Mouse (Mus musculus): Measurements from ENCODE around the gene Tspan5. TPM values are rescaled to one million over a fixed set of nuclear protein-coding genes. Genes with fewer than 3 reads are reported as not detected.

Tspan5 gene
- polyA plus RNA-seq, 1 experiment = 3.4 TPM

GRCm38 (mm10) chr3:138783859-138784640 lies 42.1 kb downstream of the Tspan5 start:
- Histone ChIP-seq H3K9me3 (peaks cover 22% of the 10 kb centered on the region), H3K4me3 (replicated peaks) (no peak overlapping the region), H3K36me3 (replicated peaks; ENCODE audit: low read length) (no peaks in the 10 kb centered on the region), H3K4me1 (no peaks in the 10 kb centered on the region), H3K27me3 (replicated peaks) (no peaks in the 10 kb centered on the region)
- TF ChIP-seq GATA1 (IDR thresholded peaks at IDR 0.05; ENCODE audit: borderline replicate concordance, low read length) = no peak
- TF ChIP-seq FLI1 (IDR thresholded peaks at IDR 0.05; ENCODE audit: low read length) = no peak

- TF ChIP-seq GATA1 (IDR thresholded peaks at IDR 0.05; ENCODE audit: borderline replicate concordance, low read length) (no peak), FLI1 (IDR thresholded peaks at IDR 0.05; ENCODE audit: low read length) (no peak)
- Histone ChIP-seq H3K27me3 (replicated peaks) (no peaks in the 10 kb centered on the region), H3K4me1 (no peaks in the 10 kb centered on the region), H3K4me3 (replicated peaks) (no peak overlapping the region), H3K36me3 (replicated peaks; ENCODE audit: low read length) (no peaks in the 10 kb centered on the region), H3K9me3 (peaks cover 23% of the 10 kb centered on the region)
Measured at GRCm38 (mm10) chr3:138784641-138785025, 42.6 kb downstream of the Tspan5 start.

- Histone ChIP-seq H3K27me3 (replicated peaks) (no peaks in the 10 kb centered on the region), H3K9me3 (peaks cover 25% of the 10 kb centered on the region), H3K4me3 (replicated peaks) (peak overlapping the region; percentile 18), H3K36me3 (replicated peaks; ENCODE audit: low read length) (no peaks in the 10 kb centered on the region), H3K4me1 (no peaks in the 10 kb centered on the region)
- TF ChIP-seq FLI1 (IDR thresholded peaks at IDR 0.05; ENCODE audit: low read length) (no peak), GATA1 (IDR thresholded peaks at IDR 0.05; ENCODE audit: borderline replicate concordance, low read length) (no peak)
Measured at GRCm38 (mm10) chr3:138787758-138788488, 45.9 kb downstream of the Tspan5 start.

GRCm38 (mm10) chr3:138788489-138788850 lies 46.5 kb downstream of the Tspan5 start:
- H3K4me1 ChIP-seq = no peaks in the 10 kb centered on the region
- no peaks in the 10 kb centered on the region for H3K36me3 ChIP-seq (replicated peaks; ENCODE audit: low read length)

GRCm38 (mm10) chr3:138789275-138789674 lies 47.3 kb downstream of the Tspan5 start:
- H3K9me3 ChIP-seq = peaks cover 22% of the 10 kb centered on the region
- TF ChIP-seq FLI1 (IDR thresholded peaks at IDR 0.05; ENCODE audit: low read length) = no peak
- TF ChIP-seq GATA1 (IDR thresholded peaks at IDR 0.05; ENCODE audit: borderline replicate concordance, low read length) = no peak
- H3K36me3 ChIP-seq (replicated peaks; ENCODE audit: low read length) = no peaks in the 10 kb centered on the region
- no peak overlapping the region for H3K4me3 ChIP-seq (replicated peaks)
- no peaks in the 10 kb centered on the region for H3K4me1 ChIP-seq
- H3K27me3 ChIP-seq (replicated peaks) = no peaks in the 10 kb centered on the region

More at GRCm38 (mm10) chr3:138788489-138788850, 46.5 kb downstream of the Tspan5 start:
- no peak for TF ChIP-seq GATA1 (IDR thresholded peaks at IDR 0.05; ENCODE audit: borderline replicate concordance, low read length)
- H3K27me3 ChIP-seq (replicated peaks) = no peaks in the 10 kb centered on the region
- H3K9me3 ChIP-seq = peaks cover 25% of the 10 kb centered on the region
- no peak overlapping the region for H3K4me3 ChIP-seq (replicated peaks)

GRCm38 (mm10) chr3:138794533-138794932 lies 52.5 kb downstream of the Tspan5 start:
- H3K9me3 ChIP-seq = peaks cover 7% of the 10 kb centered on the region
- H3K36me3 ChIP-seq (replicated peaks; ENCODE audit: low read length) = no peaks in the 10 kb centered on the region
- TF ChIP-seq GATA1 (IDR thresholded peaks at IDR 0.05; ENCODE audit: borderline replicate concordance, low read length) (no peak), FLI1 (IDR thresholded peaks at IDR 0.05; ENCODE audit: low read length) (no peak)
- H3K27me3 ChIP-seq (replicated peaks) = peaks cover 2% of the 10 kb centered on the region
- H3K4me3 ChIP-seq (replicated peaks) = no peak overlapping the region
- H3K4me1 ChIP-seq = no peaks in the 10 kb centered on the region

GRCm38 (mm10) chr3:138795951-138796350 lies 54.0 kb downstream of the Tspan5 start:
- no peaks in the 10 kb centered on the region for H3K36me3 ChIP-seq (replicated peaks; ENCODE audit: low read length)
- peaks cover 11% of the 10 kb centered on the region for H3K9me3 ChIP-seq
- H3K4me3 ChIP-seq (replicated peaks) = no peak overlapping the region
- TF ChIP-seq FLI1 (IDR thresholded peaks at IDR 0.05; ENCODE audit: low read length) (no peak), GATA1 (IDR thresholded peaks at IDR 0.05; ENCODE audit: borderline replicate concordance, low read length) (no peak)
- peaks cover 2% of the 10 kb centered on the region for H3K27me3 ChIP-seq (replicated peaks)
- H3K4me1 ChIP-seq = no peaks in the 10 kb centered on the region

GRCm38 (mm10) chr3:138796583-138796982 lies 54.6 kb downstream of the Tspan5 start:
- Histone ChIP-seq H3K36me3 (replicated peaks; ENCODE audit: low read length) (no peaks in the 10 kb centered on the region), H3K4me3 (replicated peaks) (no peak overlapping the region), H3K27me3 (replicated peaks) (peaks cover 2% of the 10 kb centered on the region), H3K4me1 (no peaks in the 10 kb centered on the region), H3K9me3 (peaks cover 12% of the 10 kb centered on the region)
- TF ChIP-seq FLI1 (IDR thresholded peaks at IDR 0.05; ENCODE audit: low read length) (no peak), GATA1 (IDR thresholded peaks at IDR 0.05; ENCODE audit: borderline replicate concordance, low read length) (no peak)

GRCm38 (mm10) chr3:138800664-138801411 lies 58.8 kb downstream of the Tspan5 start:
- H3K9me3 ChIP-seq = peaks cover 12% of the 10 kb centered on the region
- H3K36me3 ChIP-seq (replicated peaks; ENCODE audit: low read length) = no peaks in the 10 kb centered on the region

More at GRCm38 (mm10) chr3:138800664-138801411, 58.8 kb downstream of the Tspan5 start:
- Histone ChIP-seq H3K4me1 (no peaks in the 10 kb centered on the region), H3K27me3 (replicated peaks) (peaks cover 2% of the 10 kb centered on the region), H3K4me3 (replicated peaks) (no peak overlapping the region)
- TF ChIP-seq FLI1 (IDR thresholded peaks at IDR 0.05; ENCODE audit: low read length) (no peak), GATA1 (IDR thresholded peaks at IDR 0.05; ENCODE audit: borderline replicate concordance, low read length) (no peak)

All from megakaryocyte, embryonic 14.5 days (primary cell).